11 mouse cellular contexts compared by ENCODE assay signal in genomic region chr4:139205842-139206241, GRCm38 (mm10). TPM values are rescaled to one million over a fixed set of nuclear protein-coding genes. Genes with fewer than 3 reads are reported as not detected.
DNase-seq lines count a peak whose midpoint lies in the region; ATAC-seq and TF ChIP-seq lines count a peak whose summit lies in the region.
"Had no signal": no experiment of that assay in that cellular context is flagged by ENCODE, and none has a peak within 500 bp of the region (broad histone marks: within the 10 kb centered on the region; RNA-seq: fewer than 3 reads in every experiment).

No protein-coding gene starts in this region.

- H3K4me3 ChIP-seq in liver, embryonic 11.5 days (ENCODE audit: low read depth, low read length): no peak overlapping the region
- H3K4me3 ChIP-seq in MEL (ENCODE audit: control insufficient read depth in 1 of 2, insufficient read depth in 1 of 2, low read depth in 2 of 2, low read length in 2 of 2): no peak overlapping the region

- peaks cover 57% of the 10 kb centered on the region for H3K79me2 ChIP-seq in MEL (ENCODE audit: control insufficient read depth, insufficient read depth, low read length, poor library complexity)

- peak; percentile 44 to 66 (median 61) for TF ChIP-seq CTCF in MEL (IDR thresholded peaks at IDR 0.05 in 2 of 3, conservative IDR thresholded peaks at IDR 0.05 in 1 of 3; ENCODE audit: control insufficient read depth in 1 of 3, insufficient read depth in 1 of 3, low read depth in 2 of 3, low read length in 3 of 3, poor library complexity in 1 of 3, severe bottlenecking in 1 of 3)

- H3K9me3 ChIP-seq in liver, embryonic 11.5 days (ENCODE audit: control insufficient read depth, low read length): no peaks in the 10 kb centered on the region
- no peaks in the 10 kb centered on the region for H3K9me3 ChIP-seq in MEL (replicated peaks; ENCODE audit: insufficient read depth, low read length)
- H3K9me3 ChIP-seq: megakaryocyte, embryonic 14.5 days had no signal

- H3K9ac ChIP-seq in liver, embryonic 11.5 days (ENCODE audit: low read depth, low read length): no peak overlapping the region
- no peak overlapping the region for H3K9ac ChIP-seq in MEL (ENCODE audit: control insufficient read depth, low read depth, low read length, poor library complexity, severe bottlenecking)

- no peak for TF ChIP-seq POLR2A in MEL (IDR thresholded peaks at IDR 0.05; ENCODE audit: control insufficient read depth in 1 of 2, insufficient read depth in 1 of 2, low read depth in 1 of 2, low read length in 2 of 2, poor library complexity in 1 of 2)

- H3K4me2 ChIP-seq in liver, embryonic 11.5 days: no peak overlapping the region
- H3K4me2 ChIP-seq: heart, embryonic 11.5 days had no signal

- no peak overlapping the region for H3K27ac ChIP-seq in liver, embryonic 11.5 days (ENCODE audit: low read depth, low read length)
- no peak overlapping the region for H3K27ac ChIP-seq in MEL (ENCODE audit: control insufficient read depth, low read depth, low read length)

- no peaks in the 10 kb centered on the region for H3K27me3 ChIP-seq in liver, embryonic 11.5 days (replicated peaks; ENCODE audit: control insufficient read depth, insufficient read depth, low read length)
- no peaks in the 10 kb centered on the region for H3K27me3 ChIP-seq in MEL (ENCODE audit: control insufficient read depth in 1 of 2, insufficient read depth in 2 of 2, low read length in 2 of 2)
- H3K27me3 ChIP-seq: megakaryocyte, embryonic 14.5 days had no signal

- ATAC-seq in liver, embryonic 11.5 days (replicated peaks; ENCODE audit: low FRiP score): no peak
- 0 out of 2 replicates have a peak, but pooled peaks have one; percentile 28 for ATAC-seq in monocyte, adult 5-6 weeks (replicated peaks; ENCODE audit: insufficient number of reproducible peaks, low FRiP score, low TSS enrichment, poor library complexity, severe bottlenecking)

- H3K4me1 ChIP-seq in liver, embryonic 11.5 days (replicated peaks; ENCODE audit: control insufficient read depth, insufficient read depth, low read length): peaks cover 51% of the 10 kb centered on the region
- H3K4me1 ChIP-seq in MEL (ENCODE audit: control insufficient read depth in 1 of 2, insufficient read depth in 2 of 2, low read length in 2 of 2): peaks cover 9 to 47% of the 10 kb centered on the region in 2 experiments

- DNase-seq in liver: peak; percentile 29
- DNase-seq in liver, embryonic 11.5 days (ENCODE audit: low spot score): no peak
- peak; percentile 65 for DNase-seq in MEL (ENCODE audit: low read depth, low spot score)
- peak; percentile 57 for DNase-seq in embryo, embryonic 11 days
- no peak for DNase-seq in layer of hippocampus, postnatal 14 days (ENCODE audit: low spot score in 2 of 2)
- DNase-seq in right cerebral cortex, postnatal 14 days: no peak
- DNase-seq in layer of hippocampus, adult 9-10 months (ENCODE audit: low spot score): no peak
- DNase-seq: adrenal gland, adult 8-10 months had no signal

- peaks cover 8% of the 10 kb centered on the region for H3K36me3 ChIP-seq in liver, embryonic 11.5 days (ENCODE audit: control insufficient read depth, insufficient read depth, low read length)
- peaks cover 3 to 33% of the 10 kb centered on the region in 2 experiments for H3K36me3 ChIP-seq in MEL (ENCODE audit: control insufficient read depth in 1 of 2, insufficient read depth in 2 of 2, low read length in 2 of 2)

- TF ChIP-seq EP300 in MEL (IDR thresholded peaks at IDR 0.05; ENCODE audit: low read depth in 1 of 2, low read length in 2 of 2): no peak

- peak; percentile 50 for TF ChIP-seq RAD21 in MEL (IDR thresholded peaks at IDR 0.05; ENCODE audit: low read depth, low read length)

- 55% methylated on average over 5 of the region's 5 CpGs for WGBS in liver, embryonic 11.5 days

TF ChIP-seq in MEL, 35 proteins besides CTCF, POLR2A, EP300 and RAD21:
- TF ChIP-seq SMC3 (IDR thresholded peaks at IDR 0.05; ENCODE audit: low read depth, low read length) (peak; percentile 54), JUND (IDR thresholded peaks at IDR 0.05; ENCODE audit: low read depth, low read length) (no peak), POLR2AphosphoS5 (IDR thresholded peaks at IDR 0.05; ENCODE audit: borderline replicate concordance, low read depth, low read length) (no peak), RCOR1 (IDR thresholded peaks at IDR 0.05; ENCODE audit: low read depth, low read length) (no peak), ETS1 (IDR thresholded peaks at IDR 0.05; ENCODE audit: low read depth, low read length) (no peak), ZNF384 (IDR thresholded peaks at IDR 0.05; ENCODE audit: low read depth, low read length) (no peak), MAFK (IDR thresholded peaks at IDR 0.05; ENCODE audit: borderline replicate concordance, low read depth, low read length) (no peak), POLR2AphosphoS2 (IDR thresholded peaks at IDR 0.05; ENCODE audit: low read length) (no peak), BHLHE40 (IDR thresholded peaks at IDR 0.05; ENCODE audit: borderline replicate concordance, low read depth, low read length) (no peak), ELF1 (IDR thresholded peaks at IDR 0.05; ENCODE audit: low read depth, low read length) (no peak), MAX (IDR thresholded peaks at IDR 0.05; ENCODE audit: low read length) (no peak), TCF12 (IDR thresholded peaks at IDR 0.05; ENCODE audit: low read depth, low read length) (no peak), MAZ (IDR thresholded peaks at IDR 0.05; ENCODE audit: low read depth, low read length) (no peak), USF2 (IDR thresholded peaks at IDR 0.05; ENCODE audit: borderline replicate concordance in 1 of 2, insufficient read depth in 1 of 2, low read depth in 1 of 2, low read length in 2 of 2) (no peak), E2F4 (IDR thresholded peaks at IDR 0.05; ENCODE audit: borderline replicate concordance, low read depth, low read length) (no peak), HCFC1 (IDR thresholded peaks at IDR 0.05; ENCODE audit: low read depth, low read length) (no peak), ZC3H11A (IDR thresholded peaks at IDR 0.05; ENCODE audit: low read depth, low read length) (peak; percentile 51; the same call in 1 of the 2 replicates)

RNA-seq across cellular contexts. Expression of gene Capzb, which starts 13.1 kb away (rescaled TPM):
- 250 and 257 TPM in 2 replicates for polyA plus RNA-seq in liver, embryonic 11.5 days (2014; fragmentation: Nextera tagmentation; extraction: Ambion mirVana)
- 91.2 and 103 TPM in 2 replicates for total RNA-seq in MEL (2012; rRNA removed)
- 100 to 1,000 TPM in 1 of 2 experiments, not detected in 1; 354 TPM for polyA plus RNA-seq in MEL (2012; ENCODE audit: insufficient read depth in 1 of 2, insufficient read length in 2 of 2, low read depth in 1 of 2, low replicate concordance in 2 of 2, missing spikeins in 1 of 2)
- total RNA-seq in monocyte, adult 5-6 weeks (2017): 302 to 348 TPM (median 323 TPM) in 3 replicates
- 100 to 1,000 TPM; 406 to 431 TPM for total RNA-seq in layer of hippocampus, postnatal 14 days (2021)

Comparison
In these comparisons a context has a peak if more than half of its experiments do, and no peak if none do; other contexts are left out.
1. DNase-seq: peak in liver (single experiment), MEL (single experiment) and embryo, embryonic 11 days (single experiment); none in liver, embryonic 11.5 days (single experiment), layer of hippocampus, postnatal 14 days (0 of 2), right cerebral cortex, postnatal 14 days (single experiment) and layer of hippocampus, adult 9-10 months (single experiment).